Mouse (Mus musculus): ENCODE measurements around the gene Mtmr3.
A peak's percentile ranks its signal among the peaks of the same experiment; 100 is the strongest.
"Not testable (repeated sequence)": the region's sequence is repeated elsewhere in the genome, so short reads cannot be mapped to it uniquely, and the experiment has no call there.

Gene Mtmr3

DNA sequence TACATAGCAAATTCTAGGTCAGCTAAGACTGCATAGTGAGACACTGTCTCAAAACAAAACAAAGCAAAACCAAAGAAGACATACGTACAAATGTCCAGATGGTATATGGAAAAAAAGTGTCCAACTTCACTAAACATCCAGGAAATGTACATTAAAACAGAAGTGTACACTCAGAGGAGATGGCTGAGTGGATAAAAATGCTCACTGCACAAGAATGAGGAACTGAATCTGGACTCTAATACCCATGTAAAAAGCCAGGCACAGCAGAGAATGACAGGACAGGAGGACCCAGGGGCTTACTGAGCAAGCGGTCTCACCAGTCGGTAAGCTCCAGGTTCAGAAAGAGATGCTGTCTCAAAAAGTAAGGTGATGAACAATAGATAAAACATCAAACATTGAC, 5.3 kb upstream of the Mtmr3 start:
- DNase-seq = no peak

DNA sequence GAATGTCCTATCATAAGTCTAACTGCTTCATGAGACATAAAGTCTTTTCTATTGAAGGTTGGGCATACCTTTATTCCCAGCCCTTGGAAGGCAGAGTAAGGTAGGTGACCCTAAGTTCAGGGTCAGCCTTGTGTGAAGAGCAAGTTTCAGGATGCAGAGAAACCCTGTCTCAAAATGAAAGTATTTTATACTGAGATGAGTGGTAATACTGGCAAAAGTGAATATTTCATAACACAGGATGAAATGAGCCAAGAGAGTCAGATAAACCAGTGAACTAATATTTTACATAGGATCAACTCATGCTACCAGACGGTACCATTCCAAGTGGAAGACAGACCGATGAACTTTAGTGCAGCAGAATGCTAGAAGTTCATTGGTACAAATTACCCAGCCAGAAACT, 3.7 kb upstream of the Mtmr3 start:
- no peak for DNase-seq

DNA sequence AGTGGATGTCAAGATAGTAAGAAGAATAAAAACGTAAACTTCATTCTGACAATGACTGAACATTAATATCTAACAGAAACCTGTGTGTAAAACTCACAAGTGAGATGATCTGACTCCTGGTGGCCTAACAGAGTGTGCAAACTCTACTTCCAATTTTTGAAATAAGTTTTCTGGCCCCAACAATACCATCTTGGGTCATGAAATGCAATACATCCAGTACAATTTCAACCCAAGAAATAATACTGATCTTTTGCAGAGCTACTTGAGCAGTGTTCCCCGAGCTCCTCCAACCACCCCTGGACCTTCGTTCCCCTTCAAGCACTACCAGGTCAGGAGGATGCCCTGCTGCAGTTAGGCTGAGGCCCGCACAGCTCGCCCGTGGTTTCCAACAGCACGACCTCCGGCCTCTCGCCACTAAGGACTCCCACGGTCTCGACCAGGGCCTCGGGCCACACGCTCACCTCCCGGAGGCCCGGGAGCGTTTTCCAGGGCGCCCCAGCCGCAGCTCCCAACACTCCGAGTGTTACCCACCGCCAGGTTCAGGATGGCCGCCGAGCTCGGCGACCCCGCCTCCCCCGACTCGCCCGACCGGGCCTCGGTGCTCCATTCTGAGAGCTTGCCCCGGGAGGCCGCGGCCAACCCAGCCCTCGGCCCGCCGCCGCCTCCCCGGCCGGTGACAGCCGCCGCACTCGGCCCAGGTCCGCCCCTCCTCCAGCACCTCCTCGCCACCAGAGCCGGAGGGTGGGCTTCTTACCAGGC, 635 bp downstream of the Mtmr3 start:
- peak in 1 of 2 experiments; percentile 68 for DNase-seq

DNA sequence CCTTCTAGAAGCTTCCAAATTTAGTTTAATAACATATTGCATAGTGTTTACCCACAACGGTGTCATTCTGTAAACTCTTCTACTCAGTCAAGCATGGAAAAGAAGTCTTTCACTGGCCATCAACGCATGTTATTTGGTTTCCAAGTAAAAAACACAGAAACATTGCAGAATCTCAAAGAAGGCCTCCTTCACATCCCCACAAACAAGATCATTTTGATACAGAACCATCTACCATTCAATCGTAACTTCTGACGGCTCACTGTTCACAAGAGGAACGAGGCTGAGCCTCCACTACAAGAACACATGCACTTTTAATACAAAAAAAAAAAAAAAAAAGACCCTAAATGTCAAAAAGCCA, 1.2 kb downstream of the Mtmr3 start:
- DNase-seq = no peak

DNA sequence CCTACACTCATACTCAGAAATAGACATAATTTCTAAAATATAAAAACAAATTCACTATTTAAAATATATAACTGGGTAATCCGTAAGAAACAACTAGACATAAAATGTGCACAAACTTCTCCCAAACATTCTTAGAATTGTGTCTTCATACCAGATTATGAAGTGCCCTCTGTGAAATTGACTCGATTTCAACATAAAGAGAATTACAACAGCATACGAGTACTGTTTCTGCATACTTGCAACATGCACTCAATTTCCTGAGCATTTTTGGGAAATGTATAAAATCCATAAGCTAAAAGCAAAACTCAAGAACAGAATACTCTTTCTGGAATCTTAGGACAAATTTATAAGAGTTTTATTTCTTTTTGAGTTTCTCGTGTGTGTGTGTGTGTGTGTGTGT, 2.9 kb downstream of the Mtmr3 start:
- no peak for DNase-seq

DNA sequence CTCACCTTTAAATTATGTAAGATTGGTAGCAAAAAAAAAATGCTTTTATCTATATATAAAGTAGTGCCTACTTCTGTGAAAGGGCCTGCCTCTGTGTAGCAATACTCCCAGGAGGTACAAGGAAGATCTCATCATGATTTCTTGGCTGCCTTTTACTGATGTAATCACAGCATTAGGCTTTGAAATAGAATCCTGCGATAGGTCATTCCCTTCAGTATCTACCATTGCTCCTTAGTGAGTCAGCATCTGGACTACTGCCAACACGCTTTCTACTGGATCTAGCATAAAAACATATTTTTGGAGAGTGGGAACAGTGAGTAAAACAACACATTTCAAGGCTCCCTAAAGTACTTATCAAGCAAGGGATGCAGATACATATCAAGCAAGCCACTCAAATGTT, 16.0 kb downstream of the Mtmr3 start:
- DNase-seq = peak; percentile 36 to 47

DNA sequence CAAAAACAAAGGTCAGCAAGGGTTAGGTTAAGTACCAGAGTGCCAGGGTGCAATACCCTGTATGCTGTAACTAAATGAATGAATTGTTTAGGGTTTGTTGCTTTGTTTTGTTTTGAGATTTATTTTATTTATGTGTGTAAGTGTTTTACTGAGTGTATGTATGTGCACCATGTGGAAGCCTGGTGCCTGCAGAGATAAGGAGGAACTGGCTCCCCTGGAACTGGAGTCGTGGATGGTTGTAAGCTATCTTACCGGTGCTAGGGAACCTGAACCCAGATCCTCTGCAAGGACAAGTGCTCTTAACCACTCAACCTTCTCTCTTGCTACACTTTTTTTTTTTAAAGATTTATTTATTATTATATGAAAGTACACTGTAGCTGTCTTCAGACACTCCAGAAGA, 17.6 kb downstream of the Mtmr3 start:
- DNase-seq = no peak

DNA sequence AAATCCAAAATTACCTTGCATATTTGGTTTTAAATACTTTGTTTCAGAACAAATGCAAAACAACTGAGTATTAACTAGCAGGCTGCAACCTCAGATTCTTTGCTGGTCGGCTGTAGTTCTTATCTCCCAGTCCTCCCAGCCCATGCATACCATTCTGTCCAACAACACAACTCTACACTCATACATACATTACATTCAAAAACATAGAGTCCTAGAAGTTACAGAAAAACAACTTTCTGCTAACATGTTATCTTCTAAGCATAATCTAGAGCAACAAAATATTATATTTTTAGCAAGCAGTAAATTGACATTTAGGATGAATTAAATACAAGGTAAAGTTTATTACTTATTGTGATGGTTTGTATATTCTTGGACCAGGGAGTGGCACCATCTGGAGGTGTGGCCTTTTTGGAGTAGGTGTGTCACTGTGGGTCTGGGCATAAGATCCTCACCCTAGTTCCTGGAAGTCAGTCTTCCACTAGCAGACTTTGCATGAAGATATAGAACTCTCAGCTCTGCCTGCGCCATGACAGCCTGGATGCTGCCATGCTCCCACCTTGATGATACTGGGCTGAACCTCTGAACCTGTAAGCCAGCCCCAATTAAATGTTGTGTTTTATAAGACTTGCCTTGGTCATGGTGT, 18.5 kb downstream of the Mtmr3 start:
- not testable (repeated sequence) for DNase-seq

DNA sequence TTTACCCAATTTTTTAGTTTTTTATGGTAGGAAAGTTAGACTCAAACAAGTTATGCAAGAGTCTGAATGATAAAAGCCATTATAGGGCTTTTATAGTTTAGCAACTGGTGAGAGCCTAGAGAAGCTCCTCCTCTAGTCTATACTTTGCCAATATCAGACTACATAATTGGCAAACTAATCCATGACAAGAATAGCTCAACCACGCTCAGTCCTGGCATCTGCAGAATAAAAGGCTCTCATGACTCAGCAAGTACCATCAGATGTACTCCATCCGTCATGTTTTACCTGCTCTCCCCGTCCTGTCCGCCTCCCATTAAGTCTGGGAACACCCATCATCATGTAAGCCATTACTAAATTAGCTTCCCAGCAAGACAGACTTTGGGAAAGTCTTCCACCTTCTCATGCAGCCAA, 23.2 kb downstream of the Mtmr3 start:
- DNase-seq = no peak

DNA sequence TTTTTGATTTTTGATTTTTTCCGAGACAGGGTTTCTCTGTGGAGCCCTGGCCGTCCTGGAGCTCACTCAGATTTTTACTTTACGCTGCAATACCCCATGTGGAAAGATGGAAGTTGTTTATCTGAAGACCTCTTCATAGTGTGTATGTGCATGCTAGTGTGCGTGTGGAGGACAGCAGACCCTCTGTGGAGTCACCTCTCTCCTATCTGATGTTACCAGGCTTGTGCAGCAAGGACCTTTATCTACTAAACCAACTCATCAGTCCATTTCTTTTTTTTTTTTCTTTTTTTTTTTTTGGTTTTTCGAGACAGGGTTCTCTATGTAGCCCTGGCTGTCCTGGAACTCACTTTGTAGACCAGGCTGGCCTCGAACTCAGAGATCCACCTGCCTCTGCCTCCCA, 28.3 kb downstream of the Mtmr3 start:
- no peak for DNase-seq

DNA sequence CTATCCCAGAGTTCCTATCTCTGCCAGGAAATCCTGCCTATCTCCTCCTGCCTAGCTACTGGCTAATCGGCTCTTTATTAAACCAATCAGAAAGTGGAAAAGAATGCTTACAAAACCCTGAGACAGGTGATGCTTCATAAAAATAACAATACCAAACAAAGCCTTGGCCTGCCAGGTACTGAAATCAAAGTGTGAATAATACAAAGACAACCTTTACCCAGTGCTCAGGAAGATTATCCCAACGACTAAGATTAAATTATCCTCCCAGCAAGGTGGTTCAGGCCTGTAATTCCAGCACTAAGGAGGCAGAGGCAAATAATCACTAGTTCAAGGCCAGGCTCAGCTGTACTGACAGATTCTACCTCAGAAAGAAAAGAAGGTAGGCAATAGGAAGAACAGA, 29.1 kb downstream of the Mtmr3 start:
- no peak for DNase-seq

DNA sequence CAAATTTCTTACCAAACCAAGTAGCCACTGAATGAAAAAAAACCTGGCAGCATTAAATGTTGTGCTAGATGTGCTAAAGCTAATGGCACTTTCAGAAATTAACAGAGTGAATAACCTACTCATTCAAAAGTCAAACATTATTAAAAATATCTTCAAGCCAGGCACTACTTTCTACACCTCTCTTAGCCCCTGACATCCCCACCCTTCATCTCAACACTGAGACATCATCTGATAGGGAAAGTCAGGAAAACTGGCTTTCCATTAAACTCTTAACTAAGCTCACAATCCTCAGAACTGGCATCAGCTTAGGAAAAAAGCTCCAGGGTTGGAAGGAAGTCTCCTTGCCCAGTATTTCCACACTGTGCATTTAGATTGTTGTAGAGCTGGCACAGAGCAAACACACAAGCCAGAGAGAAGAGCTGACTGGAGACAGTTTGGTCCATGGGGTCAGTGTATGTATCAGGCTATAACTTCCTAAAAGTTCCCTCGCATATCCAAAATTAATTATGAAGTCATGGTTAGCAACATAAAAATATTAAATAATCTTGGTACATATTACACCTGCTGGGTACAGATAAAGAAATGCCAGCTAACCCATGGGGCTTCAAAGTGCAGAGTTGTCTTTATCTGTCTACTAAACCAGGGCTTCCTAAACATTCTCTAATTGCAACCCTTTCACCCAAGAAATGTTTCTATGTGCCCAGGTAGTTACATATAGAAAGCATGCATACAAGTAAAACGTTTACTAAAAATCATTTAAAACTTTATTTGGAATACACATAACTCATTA, 41.2 kb downstream of the Mtmr3 start:
- DNase-seq = no peak

DNA sequence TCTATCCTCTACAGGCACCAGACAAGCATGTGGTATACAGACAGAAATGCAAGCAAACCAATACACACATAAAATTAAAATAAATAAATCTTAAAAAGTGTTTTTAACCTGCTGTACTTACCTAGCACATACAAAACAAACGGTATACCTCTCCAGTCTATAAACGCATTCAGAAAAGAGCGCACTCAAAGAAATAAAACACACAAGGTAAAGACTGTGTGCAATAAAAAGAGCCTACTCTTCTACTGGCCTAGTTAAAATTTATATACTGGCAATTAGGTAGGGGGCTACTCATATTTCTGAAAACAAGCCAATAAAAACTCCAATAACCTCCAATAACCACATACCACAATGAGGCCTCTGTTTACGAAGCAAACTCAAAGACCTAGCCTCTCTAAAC, 47.1 kb downstream of the Mtmr3 start:
- no peak for DNase-seq

DNA sequence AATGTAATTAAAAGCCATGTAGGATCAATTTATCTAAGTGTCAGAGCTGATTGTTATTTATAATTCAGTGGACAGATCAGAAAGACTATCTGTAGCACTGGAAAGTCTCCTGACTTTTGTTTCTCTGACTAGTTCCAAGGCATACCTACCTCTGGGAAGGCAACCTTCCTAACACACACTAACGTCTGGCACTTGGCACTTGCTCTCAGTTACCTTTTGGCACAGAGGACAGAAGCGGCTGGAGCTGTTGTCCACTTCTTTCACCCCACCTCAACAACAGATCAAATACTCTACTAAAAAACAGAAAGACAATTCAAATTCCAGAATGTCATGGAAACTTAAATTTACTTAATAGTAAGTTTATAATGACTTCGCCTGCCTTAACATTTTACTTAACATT, 48.7 kb downstream of the Mtmr3 start:
- DNase-seq = no peak

DNA sequence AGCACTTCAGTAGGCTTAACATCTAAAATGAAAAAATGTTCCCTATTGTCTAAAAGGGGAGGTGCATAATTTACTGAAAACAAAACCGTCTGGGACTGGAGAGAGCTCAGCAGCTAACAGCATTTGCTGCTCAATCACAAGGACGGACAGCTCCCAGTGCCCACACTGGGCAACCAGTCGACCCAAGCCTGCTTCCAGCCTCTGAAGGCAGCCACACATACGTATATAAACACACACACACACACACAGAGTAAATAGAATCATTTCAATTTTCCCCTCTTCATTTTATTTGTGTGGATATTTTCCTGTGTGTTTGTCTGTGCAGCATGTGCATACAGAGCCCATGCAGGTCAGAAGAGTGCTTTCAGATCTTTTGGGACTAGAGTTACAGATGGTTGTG, 49.3 kb downstream of the Mtmr3 start:
- DNase-seq = no peak

DNA sequence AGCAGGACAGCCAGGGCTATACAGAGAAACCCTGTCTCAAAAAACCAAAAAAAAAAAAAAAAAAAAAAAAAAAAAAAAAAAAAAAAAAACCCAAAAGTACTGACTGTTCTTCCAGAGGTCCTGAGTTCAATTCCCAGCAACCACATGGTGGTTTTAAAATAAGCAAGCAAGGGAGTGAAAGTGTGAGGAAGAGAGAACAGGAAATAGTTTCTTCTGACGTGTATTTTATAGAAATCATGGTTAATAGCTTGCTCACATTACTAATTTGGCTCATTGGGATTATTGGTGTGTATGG, 50.1 kb downstream of the Mtmr3 start:
- not testable (repeated sequence) for DNase-seq

DNA sequence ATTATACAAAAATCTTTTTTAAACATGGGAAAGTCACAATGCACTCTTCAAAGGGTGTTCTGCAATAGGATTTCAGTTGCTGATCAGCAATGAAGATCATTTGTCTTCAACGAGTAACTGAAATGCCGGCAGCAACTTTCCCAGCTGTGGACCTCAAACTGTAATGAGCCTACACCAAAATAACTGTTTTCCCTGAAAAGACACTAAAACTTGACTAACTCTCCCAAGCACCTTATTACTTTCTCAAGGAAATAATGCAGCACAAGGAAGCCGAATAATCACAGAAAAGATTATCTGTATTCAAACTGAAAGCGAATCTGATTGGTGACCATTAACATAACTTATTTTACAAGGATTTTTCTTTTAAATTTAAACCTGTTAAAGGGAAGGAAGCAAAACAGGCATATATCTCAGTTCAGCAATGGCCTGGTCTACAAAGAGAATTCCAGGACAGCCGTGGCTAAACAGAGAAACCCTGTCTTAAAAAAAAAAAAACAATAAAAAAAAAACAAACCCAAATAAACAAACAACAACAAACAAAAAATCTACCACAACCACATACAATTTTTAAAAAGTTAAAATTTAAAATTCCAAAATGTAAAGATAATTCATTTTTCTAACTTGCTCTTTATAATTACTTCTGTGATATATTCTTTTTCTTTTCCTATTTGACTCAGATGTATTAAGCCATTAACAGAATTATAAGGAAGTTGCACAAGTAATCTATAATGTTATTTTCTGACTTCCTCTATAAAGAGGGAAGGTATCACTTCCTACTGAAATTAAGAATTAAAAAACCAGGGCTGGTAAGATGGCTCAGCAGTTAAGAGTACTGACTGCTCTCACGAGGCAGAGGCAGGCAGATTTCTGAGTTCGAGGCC, 50.7 kb downstream of the Mtmr3 start:
- DNase-seq = no peak

DNA sequence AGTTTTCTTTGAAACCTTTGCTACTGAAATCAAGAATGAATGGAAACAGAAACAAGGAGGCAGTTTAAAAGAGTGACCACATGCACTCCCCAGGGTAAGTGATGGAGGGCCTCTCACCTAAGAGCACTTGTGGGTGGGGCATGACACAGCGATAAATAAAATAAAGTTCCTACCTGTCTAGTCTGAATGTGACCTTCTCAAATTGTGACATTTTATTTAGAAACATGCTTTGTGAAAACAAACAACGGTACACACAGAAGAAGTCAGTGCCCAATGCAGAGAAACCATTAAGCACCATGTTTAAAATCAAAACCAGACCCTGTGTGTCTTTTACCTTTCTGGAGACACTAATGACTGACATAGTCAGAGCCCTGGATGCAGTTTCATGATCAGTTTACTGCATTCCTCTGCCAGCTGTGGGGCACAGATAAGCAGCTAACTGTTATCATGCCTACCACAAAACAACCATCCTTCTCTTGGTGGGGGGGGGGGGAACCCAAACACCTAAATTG, 51.6 kb downstream of the Mtmr3 start:
- no peak for DNase-seq

DNA sequence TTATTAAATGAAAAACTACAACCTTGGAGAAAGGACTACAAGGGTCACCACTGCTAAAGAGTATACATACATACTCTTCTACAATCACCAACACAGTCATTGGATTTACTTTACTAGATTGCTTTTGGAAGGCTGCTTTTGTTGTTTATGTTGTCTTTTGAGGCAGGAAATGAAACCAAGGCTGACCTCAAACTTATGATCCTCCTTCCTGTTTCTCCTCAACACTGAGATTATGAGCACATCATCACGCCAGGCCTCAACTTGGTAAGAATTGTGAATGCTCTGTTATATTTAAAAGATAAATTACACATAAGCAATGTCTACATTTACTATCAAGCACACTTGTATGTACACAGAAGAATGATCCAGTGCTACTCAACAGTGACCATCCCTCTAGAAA, 58.0 kb downstream of the Mtmr3 start:
- DNase-seq = no peak

DNA sequence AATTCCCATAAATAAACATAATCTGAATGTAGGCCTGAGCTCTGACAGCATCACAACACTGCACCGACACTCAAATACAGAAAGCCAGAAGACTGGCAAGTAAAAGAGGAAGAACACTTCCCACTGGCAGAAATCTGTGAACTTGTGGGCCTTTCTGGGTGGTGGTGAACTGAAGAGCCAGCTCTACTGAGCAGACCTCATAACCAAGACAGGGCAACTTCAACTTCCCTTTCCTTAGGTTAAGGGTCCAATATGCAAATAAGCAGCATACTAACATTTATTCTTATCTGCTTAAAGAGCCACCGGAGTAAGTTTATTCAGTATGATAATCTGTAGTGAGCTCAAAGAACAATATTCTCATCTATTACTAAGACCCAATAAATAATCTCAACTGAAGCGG, 67.5 kb downstream of the Mtmr3 start:
- no peak for DNase-seq

DNA sequence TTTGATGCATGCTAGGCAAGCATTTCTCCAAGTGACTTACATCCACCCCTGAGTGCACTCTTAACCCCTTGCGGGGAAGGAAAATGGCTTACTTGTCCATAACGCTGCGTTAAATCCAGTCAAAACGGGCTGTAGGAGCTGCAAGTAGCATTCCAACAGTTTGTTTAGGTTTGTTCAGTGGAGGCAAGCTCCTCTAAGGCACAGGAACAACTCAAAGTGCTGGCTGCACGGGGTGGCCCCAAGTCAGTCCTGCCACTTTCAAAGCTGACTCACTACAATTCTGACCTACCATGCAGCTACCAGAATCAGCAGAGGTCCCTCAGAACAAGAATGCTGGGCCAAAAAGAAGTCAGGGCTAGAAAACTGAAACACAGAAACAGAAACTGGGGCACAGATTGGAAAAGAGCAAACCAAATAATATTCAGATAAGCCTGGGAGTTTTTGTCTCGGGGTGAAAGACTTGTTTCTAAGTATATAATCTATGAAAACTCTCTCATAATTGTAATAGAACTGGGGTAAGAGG, 72.5 kb downstream of the Mtmr3 start:
- no peak for DNase-seq

DNA sequence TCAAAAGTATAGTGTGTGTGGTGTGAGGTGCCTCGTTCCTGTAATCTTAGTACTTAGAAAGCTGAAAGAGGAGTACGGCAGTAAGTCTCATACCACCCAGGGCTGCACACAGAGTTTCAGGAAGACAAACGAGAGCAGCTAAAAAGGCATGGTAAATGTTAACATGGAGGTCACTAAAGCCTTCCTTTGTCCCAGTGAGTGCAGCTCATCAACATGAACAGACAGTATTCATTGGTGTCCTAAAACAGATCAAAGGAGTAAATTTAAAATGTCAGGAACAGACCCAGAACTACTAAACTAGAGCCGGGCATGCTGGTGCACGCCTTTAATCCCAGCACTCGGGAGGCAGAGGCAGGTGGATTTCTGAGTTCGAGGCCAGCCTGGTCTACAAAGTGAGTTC, 75.7 kb downstream of the Mtmr3 start:
- no peak for DNase-seq

DNA sequence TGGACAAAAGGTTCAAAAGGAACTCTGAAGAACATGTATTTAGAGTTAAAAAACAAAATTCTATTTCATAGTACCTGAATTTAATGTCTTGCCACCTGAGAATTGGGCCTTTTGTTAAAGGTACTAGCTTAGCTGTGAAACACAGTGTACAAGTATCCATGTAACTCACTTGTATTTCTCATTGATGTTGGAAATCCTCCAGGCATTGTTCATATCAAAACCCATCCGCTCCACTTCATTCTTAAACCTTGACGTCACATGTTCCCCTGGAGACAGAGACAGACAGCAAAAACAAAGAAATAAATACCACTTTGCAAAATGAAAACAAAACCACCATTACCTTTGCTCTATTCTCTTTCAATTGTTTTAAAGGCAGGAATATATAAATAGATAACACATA, 87.2 kb downstream of the Mtmr3 start:
- no peak for DNase-seq

All from kidney, postnatal 4 days (tissue).